Mouse (Mus musculus) lung, postnatal 10 days (tissue): Measurements from ENCODE around the gene Nos1ap.

ENCODE experiments used
- DNase-seq: peaks from one replicate; pipeline ENCODE4 v3.0.0; 2021

Nos1ap gene

DNA sequence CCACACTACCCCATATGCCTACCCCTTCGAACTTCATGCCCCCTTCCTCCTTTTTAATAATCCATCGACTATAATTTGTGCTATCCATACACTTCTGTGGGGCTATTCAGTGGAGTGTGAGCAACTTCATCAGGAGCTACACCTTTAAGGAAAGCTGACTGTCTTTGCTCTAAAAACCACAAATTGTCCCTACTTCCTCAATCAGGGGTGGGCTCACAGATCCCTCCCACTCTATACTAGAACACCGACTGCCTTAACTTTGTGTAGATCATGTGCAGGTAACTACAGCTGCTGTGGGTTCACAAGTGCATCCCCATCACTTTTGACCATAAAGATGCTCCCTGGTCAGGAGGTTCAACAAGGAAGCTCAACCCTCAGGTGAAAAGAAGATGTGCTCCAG, 249.7 kb downstream of the Nos1ap start:
- no peak for DNase-seq

DNA sequence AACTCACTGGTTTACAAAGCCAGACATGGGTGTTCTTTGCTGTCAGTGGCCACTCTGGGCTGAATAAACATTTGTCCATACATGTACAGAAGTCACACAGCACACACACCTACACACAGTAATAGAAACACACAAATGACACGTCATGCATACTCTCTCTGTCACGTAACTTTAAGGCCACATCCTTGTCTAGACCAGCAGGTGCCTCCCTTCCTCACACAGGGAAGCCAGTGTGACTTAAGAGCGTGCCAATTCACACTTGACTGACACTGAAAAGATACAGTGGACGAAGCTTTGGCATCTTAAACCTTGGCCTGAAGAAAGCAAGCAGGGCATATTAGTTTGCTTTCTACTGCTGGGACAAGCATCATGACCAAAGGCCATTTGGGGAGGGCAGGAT, 256.9 kb downstream of the Nos1ap start:
- DNase-seq: no peak

DNA sequence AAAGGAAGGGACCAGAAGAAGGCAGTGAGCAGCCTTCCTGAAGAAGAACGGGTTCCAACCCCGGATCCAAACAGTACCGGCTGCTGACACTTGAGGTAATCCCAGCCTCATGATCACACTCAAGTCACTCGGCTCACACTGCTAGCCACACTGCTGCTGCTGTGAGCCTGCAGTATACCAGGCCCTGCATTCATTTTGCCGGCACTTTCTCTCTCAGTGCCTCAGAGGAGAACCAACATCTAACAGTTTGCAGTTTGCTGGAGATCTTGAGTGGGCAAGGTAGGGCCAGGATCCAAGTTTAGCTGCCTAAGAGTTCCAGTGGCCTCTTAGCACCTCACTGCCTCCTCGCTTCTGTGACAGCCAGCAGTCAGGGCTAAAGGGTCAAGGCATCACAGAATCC, 257.7 kb downstream of the Nos1ap start:
- DNase-seq: no peak

DNA sequence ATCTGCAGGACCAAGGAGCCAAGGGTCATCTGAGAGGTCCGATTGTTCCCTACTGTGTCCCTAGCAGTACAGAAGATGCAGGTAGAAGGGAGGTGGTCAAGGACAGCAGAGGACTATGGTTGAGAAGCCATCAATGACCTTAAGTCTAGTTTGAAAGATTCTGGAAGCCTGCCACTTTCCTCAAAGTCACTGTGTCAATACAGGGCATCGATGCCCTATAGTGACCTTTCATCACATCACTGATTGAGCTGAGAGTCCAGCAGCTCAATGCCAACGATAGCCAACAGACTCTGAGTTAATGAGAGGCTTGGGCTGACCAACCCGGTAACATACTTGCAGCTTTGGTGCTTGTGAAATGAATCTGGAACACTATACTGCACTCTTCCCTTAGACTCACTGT, 264.4 kb downstream of the Nos1ap start:
- DNase-seq: no peak

DNA sequence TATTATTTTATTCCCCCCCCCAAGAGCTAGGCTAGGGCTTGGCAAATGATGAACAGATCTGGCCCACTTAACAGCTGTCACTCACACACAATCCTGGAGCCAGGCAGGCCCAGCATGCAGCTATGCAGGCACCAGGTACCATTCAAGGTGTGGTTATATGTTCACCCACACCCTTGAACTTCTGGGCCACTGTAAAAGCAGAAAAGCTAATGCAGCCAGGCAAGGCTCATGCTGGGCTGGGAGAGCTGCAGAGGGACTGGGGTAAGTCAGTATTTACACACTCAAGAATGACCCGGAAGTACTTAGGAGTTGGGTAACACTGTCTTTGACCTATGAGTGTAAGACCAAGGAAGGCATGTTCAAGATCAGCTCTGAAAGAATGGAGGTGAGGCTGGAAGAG, 265.3 kb downstream of the Nos1ap start:
- DNase-seq: no peak

DNA sequence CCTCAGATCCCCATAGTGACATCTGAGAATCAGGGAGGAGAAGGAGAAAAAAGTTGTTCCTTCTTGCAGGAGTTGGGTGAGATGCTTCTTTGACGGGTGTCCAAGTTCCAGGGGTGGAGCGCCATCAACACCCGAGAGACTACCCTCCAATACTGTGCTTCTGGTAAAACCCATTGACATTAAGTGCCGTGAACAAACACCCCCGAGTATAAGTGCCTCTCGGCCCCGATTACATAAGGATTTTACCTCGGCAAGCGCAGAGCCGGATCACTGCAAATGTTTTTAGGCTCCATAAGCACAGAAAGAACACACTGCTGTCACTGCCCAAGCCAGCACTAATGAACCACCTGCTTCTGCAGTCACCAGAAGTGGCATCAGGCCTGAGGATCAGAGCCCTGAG, 266.7 kb downstream of the Nos1ap start:
- DNase-seq: peak; percentile 40

DNA sequence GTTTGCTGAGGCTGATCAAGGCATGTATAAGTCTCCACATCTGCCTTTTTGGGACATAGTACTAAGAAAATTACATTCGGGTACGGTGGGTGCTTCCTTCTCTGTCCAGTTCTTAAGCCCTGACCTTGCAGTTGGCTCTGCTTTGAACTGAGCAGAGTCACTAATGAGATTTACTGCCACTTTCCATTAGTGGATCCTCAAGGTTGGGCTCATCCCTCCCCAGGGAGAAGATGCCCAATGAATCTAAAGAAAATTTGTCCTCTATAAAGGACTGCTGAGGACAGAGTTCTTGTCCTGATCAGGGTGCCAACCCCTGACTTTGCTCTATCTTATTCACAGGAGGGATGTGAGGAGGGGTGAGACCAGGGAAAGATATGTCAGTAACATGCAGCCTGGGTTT, 267.6 kb downstream of the Nos1ap start:
- DNase-seq: no peak

DNA sequence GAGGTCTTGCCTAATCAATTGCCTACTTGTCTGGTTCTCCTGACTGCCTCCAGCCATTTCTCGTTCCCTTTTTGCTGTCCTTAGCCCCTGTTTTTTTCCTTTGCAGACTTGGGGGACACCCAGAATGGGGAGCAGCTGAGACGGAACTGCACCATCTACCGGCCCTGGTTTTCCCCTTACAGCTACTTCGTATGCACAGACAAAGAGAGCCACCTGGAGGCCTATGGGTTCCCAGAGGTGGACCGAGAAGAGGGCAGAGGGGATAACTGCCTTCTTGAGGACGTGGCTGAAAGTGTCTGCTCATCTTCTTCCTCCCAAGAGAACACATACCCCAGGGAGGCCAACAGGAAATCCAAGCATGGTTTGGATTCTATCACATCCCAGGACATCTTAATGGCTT, 278.2 kb downstream of the Nos1ap start:
- no peak for DNase-seq

DNA sequence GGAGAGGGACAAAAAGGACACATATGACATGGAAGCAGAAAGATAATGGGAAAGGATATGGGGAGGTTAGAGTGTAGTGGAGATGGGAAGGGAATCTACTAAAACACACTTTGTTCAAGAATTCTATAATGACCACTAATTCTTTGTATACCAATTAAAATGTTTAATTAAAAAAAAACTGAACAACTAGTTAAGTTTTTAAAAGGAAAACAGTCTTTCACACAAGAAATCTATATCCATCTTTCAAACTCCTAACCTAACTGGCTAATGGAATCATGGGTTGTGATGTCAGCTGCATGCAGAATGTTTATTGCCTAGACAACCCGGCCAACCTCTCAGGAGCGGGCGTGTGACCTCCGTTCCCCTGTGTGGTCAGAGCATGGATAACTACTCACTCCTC, 281.2 kb downstream of the Nos1ap start, which contains the start of gene Spata46:
Spata46 (plus strand) TSS at position 301 of the 400 bp plus-strand sequence.
- DNase-seq: no peak

DNA sequence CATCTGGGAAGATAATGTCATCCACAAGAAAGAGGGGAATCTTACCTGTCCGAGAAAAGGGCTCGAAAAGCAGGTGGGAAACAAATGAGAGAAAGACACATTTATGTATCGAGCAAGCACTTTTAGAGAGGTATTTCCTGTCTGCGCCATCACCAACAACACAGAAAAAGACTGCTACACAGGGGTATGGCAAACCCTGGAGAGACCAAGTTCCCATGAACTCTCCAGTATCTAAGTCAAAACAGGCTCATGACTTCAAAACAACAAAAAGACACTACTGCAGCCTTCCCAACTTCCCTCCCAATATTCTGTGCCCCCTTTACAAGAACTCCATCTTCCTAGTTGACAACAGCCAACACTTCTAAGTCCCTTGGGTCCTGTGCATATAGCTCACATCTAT, 283.4 kb downstream of the Nos1ap start, which contains the start of gene Gm7694:
Gm7694 (minus strand) TSS at position 101 of the 400 bp plus-strand sequence.
- DNase-seq: no peak

DNA sequence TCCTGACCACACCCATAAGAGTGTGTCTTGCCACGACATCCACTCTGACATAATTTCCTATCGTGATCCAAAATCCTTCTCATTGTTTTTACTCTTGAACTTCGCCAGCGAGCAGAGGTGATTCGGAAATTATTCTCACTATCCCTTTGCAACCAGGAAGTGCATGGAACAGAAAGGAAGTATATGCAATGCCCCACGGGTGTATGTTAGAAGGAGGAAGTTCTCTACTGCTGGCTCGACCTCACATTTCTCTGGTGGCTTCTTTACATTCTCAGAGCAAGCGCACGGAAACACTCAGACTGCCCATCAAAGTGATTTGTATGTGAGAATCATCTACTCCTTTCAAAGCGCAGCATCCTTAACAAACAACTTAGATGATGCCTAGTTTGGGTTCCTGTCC, 284.7 kb downstream of the Nos1ap start:
- DNase-seq: no peak

DNA sequence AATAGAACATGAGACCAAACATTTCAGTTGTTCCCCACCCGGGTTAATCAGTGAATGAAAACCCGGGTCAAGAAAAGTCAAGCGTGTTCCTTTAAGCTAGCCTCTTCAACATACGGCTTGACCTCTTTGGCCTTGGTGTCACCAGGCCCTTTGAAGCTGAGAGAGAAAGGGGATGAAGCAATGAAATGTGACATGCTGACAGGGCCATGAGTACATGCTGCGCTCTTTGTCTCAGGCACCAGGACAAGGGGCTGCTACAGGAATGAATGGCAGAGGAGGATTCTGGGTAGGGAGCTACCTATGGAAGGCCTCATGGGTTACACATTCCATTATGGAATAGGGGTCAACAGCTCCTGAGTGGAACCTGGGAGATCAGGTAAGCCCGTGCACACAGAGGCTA, 286.6 kb downstream of the Nos1ap start:
- no peak for DNase-seq

DNA sequence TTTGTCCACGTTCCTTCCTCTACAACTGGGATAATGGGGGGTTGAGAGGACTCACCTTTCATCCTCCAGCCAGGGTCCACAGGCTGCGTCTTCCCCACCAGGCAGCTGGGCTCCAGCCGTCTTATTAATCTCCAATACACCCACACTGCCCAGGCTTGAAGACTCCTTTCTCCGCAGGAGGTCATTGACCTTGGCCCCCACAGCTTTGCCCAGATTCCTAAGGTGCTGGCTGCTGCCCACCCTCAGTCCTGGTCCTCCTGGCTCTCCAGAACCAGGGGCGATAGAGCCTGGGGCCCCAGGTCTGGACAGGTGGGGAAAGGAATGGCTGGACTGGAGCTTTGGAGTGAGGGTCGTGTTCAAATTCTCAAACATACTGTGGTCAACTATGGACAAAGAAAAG, 287.2 kb downstream of the Nos1ap start:
- no peak for DNase-seq

DNA sequence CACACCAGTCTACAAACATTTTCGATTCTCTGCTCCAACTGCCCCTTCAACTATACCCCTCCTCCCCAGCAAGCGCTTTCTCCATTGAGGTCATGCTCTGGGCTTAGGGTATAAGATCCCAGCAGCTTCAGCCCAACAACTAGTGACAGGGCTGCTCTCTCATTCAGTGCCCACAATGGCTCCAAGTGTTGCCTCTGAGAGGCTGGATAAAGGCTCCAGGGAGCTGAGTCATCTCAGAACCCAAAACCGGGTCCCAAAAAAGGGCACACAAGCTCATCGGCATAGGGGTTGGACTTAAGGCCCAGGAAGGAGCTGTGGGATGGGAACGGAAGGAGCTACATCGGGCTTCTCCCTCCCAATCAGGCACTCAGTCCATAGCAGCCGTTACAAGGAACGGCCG, 288.0 kb downstream of the Nos1ap start:
- DNase-seq: no peak

DNA sequence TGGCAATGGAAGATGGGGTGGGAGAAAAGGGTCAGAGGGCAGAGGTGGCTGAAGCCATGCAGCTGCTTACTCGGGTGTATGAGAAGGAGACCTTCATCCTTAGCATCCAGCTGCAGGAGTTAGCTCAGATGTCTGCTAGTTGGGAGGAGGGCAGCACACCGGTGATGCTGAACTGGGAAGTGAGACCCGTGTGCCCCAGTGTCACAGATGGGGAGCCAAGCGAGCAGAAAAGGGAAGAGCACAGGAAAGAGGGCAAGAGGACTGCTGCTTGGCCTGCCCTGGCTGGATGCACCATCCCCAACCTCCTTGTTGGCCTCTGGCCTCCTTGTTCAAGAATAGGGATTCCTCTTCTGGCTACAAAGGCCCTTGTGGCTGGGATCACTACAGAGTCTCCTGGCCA, 290.2 kb downstream of the Nos1ap start:
- no peak for DNase-seq

DNA sequence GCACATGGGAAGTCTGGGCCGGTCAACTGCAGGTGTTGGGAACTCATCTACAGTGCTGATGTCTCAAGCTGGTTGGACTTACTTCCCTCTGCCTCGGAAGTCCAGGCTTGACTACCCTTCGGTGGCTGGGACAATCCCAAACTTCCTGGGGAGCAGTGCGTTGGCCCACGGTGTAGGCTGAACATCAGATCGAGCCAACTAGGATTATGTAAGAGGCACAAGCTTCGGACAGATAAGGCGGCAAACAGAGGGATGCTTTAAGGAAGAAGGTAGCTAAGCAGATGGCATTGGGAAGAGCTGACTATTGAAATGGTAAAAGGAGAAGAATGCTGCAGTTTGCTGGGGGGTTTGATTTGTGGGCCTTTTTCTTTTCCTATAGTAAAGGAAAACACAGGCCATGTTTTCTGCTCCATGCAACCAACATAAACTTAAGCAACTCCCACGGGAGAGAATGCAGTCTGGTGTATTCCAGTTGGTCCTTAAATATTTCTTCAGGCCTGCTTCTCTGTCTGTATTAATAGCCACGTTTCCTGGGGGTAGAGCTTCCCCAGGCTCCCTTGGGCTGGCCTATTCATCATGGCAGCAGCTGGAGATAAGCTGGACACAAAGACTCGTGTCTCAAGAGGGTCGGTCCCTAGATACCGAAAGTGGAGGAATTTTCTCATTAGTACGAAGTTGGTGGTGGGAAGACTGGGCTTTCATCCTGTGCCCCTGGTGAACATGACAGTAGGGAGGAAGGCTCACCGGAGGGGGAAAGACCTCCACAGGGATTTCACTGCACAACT, 294.7 kb downstream of the Nos1ap start:
- no peak for DNase-seq

DNA sequence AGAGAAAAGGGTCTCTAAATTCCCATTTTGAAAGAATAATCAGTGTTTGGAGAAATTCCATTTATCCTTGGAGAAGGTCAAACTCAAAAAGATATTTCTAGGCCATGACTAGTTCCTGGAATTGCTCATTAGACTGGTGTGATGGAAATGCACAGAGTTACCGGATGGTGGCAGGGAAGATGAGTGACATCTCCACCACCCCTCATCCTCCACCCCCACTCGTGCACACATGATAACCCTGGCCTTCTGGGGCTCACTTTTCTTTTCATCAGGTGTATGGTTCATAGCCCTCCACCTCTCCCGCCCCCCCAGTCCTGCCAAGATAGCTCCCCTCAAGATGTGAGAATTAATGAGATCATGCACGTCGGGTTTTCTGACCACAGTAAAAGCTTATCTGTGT, 296.4 kb downstream of the Nos1ap start:
- DNase-seq: no peak

DNA sequence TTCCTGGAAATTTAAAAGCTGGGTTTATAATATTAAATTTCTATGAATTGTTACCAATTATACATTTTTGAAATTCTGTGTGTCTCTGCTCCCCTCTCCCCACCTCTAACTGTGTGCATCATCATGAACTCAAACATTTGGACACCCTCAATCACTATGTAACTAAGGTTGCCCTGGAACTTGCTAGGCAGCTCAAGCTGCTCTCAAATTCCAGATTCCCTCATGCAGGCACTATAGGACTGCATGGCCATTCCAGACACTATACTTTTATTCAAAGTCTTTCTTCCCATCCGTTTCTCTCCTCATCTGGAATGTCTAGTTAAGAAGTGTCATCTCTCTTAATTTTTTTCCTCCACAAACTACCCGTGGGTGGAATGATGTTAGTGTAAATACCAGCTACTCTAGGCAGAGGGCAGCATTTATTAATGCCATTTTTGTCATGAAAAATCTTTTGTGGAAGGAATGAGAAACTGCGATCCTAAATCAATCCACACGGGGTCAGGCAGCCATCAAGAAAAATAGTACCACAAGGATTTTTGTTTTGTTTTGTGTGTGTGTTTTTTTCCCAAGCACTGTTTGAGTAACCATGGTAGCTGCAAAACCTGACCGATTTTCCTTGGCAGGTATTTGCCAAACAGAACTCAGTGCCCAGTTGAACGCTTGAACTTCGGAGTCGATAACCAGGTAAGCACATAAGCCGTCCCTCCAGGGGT, 297.3 kb downstream of the Nos1ap start:
- DNase-seq: peak; percentile 83

DNA sequence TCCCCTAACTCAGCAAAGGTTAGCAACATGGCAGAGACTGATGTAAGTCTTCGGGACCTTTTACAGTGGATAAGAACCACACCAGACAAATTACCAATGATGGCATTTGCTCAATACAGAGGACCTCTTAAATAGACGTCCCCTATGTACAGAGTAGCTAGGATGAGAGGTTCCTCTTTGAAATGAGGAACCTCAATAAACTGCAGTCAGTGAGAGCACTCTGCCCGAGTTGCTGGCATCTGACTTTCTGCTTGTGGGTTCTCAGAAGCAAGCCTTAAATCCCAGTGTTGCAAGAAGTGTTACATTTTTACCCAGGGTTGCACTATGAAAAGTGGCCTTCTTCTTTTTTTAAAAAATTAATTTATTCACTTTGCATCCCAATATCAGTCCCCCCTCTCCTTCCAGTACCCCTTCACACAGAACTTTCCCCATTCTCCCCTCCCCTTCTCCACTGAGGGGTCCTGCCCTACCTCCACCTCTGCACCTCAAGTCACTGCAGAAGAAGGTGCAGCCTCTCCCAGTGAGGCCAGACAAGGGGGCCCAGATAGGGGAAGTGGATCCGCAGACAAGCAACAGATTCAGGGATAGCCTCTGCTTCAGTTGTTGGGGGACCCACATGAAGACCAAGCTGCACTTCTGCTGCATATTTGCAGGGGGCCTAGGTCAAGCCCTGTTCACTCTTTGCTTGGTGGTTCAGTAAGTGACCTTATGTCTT, 307.1 kb downstream of the Nos1ap start:
- DNase-seq: no peak

DNA sequence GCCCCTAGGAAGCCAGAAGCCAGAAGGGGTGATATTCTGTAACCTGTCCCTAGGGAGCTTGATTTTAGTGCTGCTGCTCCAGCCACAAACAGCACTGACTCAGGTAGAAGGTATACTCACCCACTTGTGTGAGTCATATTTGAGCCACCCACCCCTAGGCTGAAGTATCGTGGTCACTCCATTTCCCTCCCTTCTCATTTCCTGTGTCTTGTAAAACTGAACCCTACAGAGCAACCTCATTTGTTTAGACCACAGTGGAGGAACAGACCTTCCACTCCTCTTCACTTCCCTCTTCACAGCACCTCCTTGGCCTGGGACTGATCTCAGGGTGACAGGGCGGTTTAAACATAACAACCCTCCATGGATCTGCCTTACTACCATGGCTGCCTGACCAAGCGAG, 312.6 kb downstream of the Nos1ap start, which contains the start of gene Sh2d1b1:
Sh2d1b1 (plus strand) TSS at position 305 of the 400 bp plus-strand sequence.
- DNase-seq: no peak

DNA sequence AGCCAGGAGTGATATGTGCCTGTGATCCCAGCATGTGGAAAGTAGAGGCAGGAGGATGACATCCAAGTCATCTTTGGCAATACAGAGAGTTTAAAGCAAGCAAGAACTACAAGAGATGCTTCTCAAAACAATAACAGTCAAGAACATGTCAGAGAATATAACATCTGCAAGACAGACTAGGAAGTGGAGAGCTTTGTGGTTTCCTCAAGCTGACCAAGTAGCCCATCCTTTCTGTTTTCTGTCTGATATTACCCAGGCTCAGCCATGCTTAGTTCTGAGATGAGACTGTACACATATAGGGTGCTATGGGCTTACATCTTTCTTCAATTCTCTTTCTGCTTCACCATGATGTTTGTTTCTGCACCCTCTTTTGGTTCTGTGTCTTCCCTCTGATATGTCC, 316.4 kb downstream of the Nos1ap start:
- no peak for DNase-seq

DNA sequence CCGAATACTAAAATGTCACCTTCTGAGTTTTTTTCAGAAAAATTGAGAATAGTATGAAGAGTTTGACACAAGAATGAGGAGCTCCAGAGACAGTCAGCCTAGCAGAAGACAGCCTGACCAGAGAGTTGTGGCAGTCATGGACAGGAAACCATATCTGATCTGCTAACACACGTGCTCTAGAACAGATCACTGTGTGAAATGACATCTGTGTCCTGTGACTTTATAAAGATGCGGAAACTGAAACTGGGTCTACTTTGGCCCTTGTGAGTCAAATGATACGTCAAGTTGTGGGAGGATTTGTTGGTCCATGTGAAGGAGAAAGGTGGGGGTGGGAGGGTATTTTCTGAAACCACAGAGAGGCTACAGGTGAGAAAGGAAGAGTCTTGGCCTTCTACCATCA, 319.0 kb downstream of the Nos1ap start:
- no peak for DNase-seq

DNA sequence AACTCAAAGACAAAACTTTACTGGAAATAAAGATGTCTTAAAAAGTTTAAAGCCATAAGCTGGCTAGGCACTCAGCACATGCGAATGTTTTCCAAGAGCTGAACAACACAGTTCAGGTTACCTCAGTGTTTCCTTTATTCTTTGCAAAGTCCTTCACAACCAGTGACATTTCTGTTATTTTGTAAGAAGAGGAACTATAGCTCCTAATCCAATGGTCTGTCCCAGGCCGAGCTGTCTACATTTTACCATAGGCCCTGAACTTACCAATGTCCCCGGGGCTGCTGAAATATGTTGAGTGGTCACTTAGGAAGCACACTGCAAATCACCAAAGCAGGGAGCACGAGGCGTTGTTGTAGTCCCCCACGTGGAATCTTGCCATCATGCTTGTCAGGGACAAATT, 319.4 kb downstream of the Nos1ap start:
- no peak for DNase-seq

DNA sequence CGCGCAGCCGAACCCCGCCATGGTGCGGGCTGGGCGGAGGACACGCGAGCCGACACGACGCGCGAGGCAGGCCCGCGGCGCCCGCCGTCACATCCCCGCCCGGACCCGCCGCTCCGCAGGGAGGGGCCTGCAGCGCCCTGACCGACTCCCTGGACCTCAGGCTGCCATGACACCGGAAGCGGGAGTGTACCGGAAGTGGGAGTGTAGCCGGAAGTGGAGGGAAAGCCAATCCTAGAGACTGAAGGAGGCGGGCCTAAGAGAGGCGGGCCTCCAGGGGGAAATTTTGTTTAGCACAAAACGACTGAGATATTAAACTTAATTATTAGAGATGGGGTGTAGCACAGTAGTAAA, 334.1 kb downstream of the Nos1ap start:
- peak; percentile 93 for DNase-seq
